Mouse (Mus musculus) lung, embryonic 16.5 days (tissue): ENCODE data around the gene Itln1. TPM values are rescaled to one million over a fixed set of nuclear protein-coding genes. Genes with fewer than 3 reads are reported as not detected.

ENCODE experiments used
- polyA plus RNA-seq: library from polyadenylated mRNA; unstranded; fragments of >200 nt; fragmentation: Nextera tagmentation; extraction: Ambion mirVana; gene quantifications from 2 replicates; pipeline ENCODE4 v1.2.1, GENCODE M21; 2015

Gene Itln1
- polyA plus RNA-seq, 1 experiment from 2014 or later = not detected

Other genes with a start within 250 kb of the Itln1 start
- 69.8 and 76.0 TPM in 2 replicates for gene Usp21, start 247.3 kb downstream of the Itln1 start, polyA plus RNA-seq
- 109 and 111 TPM in 2 replicates for gene Ufc1, start 240.3 kb downstream of the Itln1 start, polyA plus RNA-seq
- gene Dedd, start 206.1 kb downstream of the Itln1 start, polyA plus RNA-seq = 52.0 and 52.1 TPM in 2 replicates
- 43.5 and 44.9 TPM in 2 replicates for gene Nit1, start 189.6 kb downstream of the Itln1 start, polyA plus RNA-seq
- 86.4 and 99.8 TPM in 2 replicates for gene Pfdn2, start 189.6 kb downstream of the Itln1 start, polyA plus RNA-seq
- 3.8 and 4.4 TPM in 2 replicates for gene Klhdc9, start 174.5 kb downstream of the Itln1 start, polyA plus RNA-seq
- 7.4 and 9.4 TPM in 2 replicates for gene Nectin4, start 165.2 kb downstream of the Itln1 start, polyA plus RNA-seq
- gene Arhgap30, start 146.3 kb downstream of the Itln1 start, polyA plus RNA-seq = 2.6 and 3.2 TPM in 2 replicates
- gene Usf1, start 124.0 kb downstream of the Itln1 start, polyA plus RNA-seq = 73.6 and 81.7 TPM in 2 replicates
- gene Tstd1, start 116.4 kb downstream of the Itln1 start, polyA plus RNA-seq = 5.9 and 8.4 TPM in 2 replicates
- 134 and 145 TPM in 2 replicates for gene F11r, start 97.8 kb downstream of the Itln1 start, polyA plus RNA-seq
- 11.8 and 13.6 TPM in 2 replicates for gene Alyref2, start 31.8 kb downstream of the Itln1 start, polyA plus RNA-seq
- gene Cd244a, start 23.9 kb upstream of the Itln1 start, polyA plus RNA-seq = 0.85 and 1.0 TPM in 2 replicates
- 0.49 and 0.85 TPM in 2 replicates for gene Ly9, start 72.1 kb upstream of the Itln1 start, polyA plus RNA-seq
- gene Slamf7, start 117.7 kb upstream of the Itln1 start, polyA plus RNA-seq = 0.28 and 0.63 TPM in 2 replicates
- 4.7 and 6.7 TPM in 2 replicates for gene Cd48, start 146.7 kb upstream of the Itln1 start, polyA plus RNA-seq
- gene Slamf1, start 231.8 kb upstream of the Itln1 start, polyA plus RNA-seq = 0.52 and 0.53 TPM in 2 replicates